Comparison of ENCODE assay signal across 42 mouse cellular contexts in the genomic region with DNA sequence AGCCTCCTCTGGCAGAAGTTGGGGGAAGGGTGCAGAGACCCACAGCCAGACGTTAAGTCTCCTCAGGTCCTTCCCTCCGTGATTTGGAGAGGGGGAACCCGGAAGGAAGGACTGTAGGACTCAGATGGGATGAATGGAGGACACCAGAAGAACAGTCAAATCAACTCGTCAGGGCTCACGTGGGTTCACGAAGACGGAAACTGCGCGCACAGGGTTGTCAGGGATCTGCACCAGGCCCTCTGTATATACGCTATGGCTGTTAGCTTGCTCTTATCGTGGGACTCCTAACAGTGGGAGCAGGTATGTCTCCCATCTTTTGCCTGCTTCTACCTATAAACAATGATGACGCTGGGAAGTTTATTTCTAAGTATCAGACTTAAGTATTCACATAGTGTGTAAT. TPM values are rescaled to one million over a fixed set of nuclear protein-coding genes. Genes with fewer than 3 reads are reported as not detected.
"Had no signal": no experiment of that assay in that cellular context is flagged by ENCODE, and none has a peak within 500 bp of the region (broad histone marks: within the 10 kb centered on the region; RNA-seq: fewer than 3 reads in every experiment).

No protein-coding gene starts in this region.

- H3K9me3 ChIP-seq: heart, embryonic 10.5 days; heart, embryonic 12.5 days; heart, embryonic 13.5 days; heart, embryonic 15.5 days; hindbrain, embryonic 10.5 days; hindbrain, embryonic 12.5 days; hindbrain, embryonic 13.5 days; hindbrain, embryonic 15.5 days; intestine, embryonic 15.5 days; kidney, embryonic 15.5 days had no signal

- H3K4me1 ChIP-seq: heart, embryonic 10.5 days; heart, embryonic 12.5 days; heart, embryonic 13.5 days; heart, embryonic 15.5 days; hindbrain, embryonic 13.5 days; hindbrain, embryonic 15.5 days; intestine, embryonic 15.5 days had no signal

- H3K27ac ChIP-seq: heart, embryonic 10.5 days; heart, embryonic 13.5 days; heart, embryonic 15.5 days; hindbrain, embryonic 10.5 days; hindbrain, embryonic 12.5 days; hindbrain, embryonic 13.5 days; hindbrain, embryonic 14.5 days; hindbrain, embryonic 15.5 days; hindbrain, postnatal 0 days; intestine, embryonic 15.5 days; kidney, embryonic 15.5 days; kidney, postnatal 0 days; layer of hippocampus, adult 2 months had no signal

- ATAC-seq: hindbrain, embryonic 16.5 days; hindbrain, postnatal 0 days; inflammation-experienced regulatory T-cells, adult 6 months; intestine, embryonic 15.5 days; intestine, embryonic 16.5 days; intestine, postnatal 0 days had no signal

- H3K9ac ChIP-seq: heart, embryonic 12.5 days; heart, embryonic 13.5 days; heart, embryonic 15.5 days; hindbrain, embryonic 12.5 days; hindbrain, embryonic 13.5 days; hindbrain, embryonic 14.5 days; hindbrain, embryonic 15.5 days; intestine, embryonic 15.5 days; kidney, embryonic 15.5 days had no signal

- H3K4me3 ChIP-seq: heart, embryonic 10.5 days; heart, embryonic 12.5 days; heart, embryonic 13.5 days; heart, embryonic 15.5 days; hindbrain, embryonic 10.5 days; hindbrain, embryonic 12.5 days; hindbrain, embryonic 13.5 days; hindbrain, embryonic 15.5 days; intestine, embryonic 15.5 days; kidney, embryonic 15.5 days; layer of hippocampus, adult 2 months had no signal

- H3K4me2 ChIP-seq: heart, embryonic 11.5 days; heart, embryonic 12.5 days; heart, embryonic 13.5 days; heart, embryonic 15.5 days; hindbrain, embryonic 12.5 days; hindbrain, embryonic 13.5 days; hindbrain, embryonic 14.5 days; hindbrain, embryonic 15.5 days; intestine, embryonic 15.5 days; kidney, embryonic 15.5 days had no signal

- H3K27me3 ChIP-seq: heart, embryonic 13.5 days; heart, embryonic 15.5 days; hindbrain, embryonic 12.5 days; hindbrain, embryonic 13.5 days; hindbrain, embryonic 15.5 days; intestine, embryonic 15.5 days; kidney, embryonic 15.5 days had no signal

- DNase-seq: heart, postnatal 14 days; heart, postnatal 36 days; heart, postnatal 4 days; kidney, adult 11 months; kidney, adult 2 months; kidney, adult 9 months; kidney, postnatal 10 days; kidney, postnatal 14 days; kidney, postnatal 25 days; kidney, postnatal 4 days; layer of hippocampus, adult 9-11 months; layer of hippocampus, postnatal 36 days had no signal

- H3K36me3 ChIP-seq: heart, embryonic 10.5 days; heart, embryonic 12.5 days; heart, embryonic 13.5 days; heart, embryonic 15.5 days; hindbrain, embryonic 10.5 days; hindbrain, embryonic 12.5 days; hindbrain, embryonic 13.5 days; hindbrain, embryonic 15.5 days; intestine, embryonic 15.5 days; kidney, embryonic 15.5 days had no signal

RNA-seq across cellular contexts. Expression of a gene that starts 24.8 kb away (rescaled TPM):
- total RNA-seq: heart, postnatal 14 days; heart, postnatal 25 days; heart, postnatal 36 days; heart, postnatal 4 days; hematopoietic stem cell, adult 5-6 weeks; hindbrain, postnatal 0 days; layer of hippocampus, adult 18-20 months; layer of hippocampus, adult 2 months; layer of hippocampus, adult 8-10 months; layer of hippocampus, postnatal 10 days; layer of hippocampus, postnatal 36 days; left cerebral cortex, adult 18-20 months had no signal
- polyA plus RNA-seq: heart, embryonic 10.5 days; heart, embryonic 12.5 days; heart, embryonic 13.5 days; heart, embryonic 16.5 days; hindbrain, embryonic 10.5 days; hindbrain, embryonic 11.5 days; hindbrain, embryonic 12.5 days; hindbrain, embryonic 14.5 days; hindbrain, embryonic 15.5 days; hindbrain, embryonic 16.5 days; inflammation-experienced regulatory T-cells, adult 6 months; intestine, embryonic 14.5 days; intestine, embryonic 15.5 days; intestine, embryonic 16.5 days; kidney, adult 2 months; kidney, embryonic 14.5 days; kidney, embryonic 15.5 days; large intestine, adult 2 months had no signal
